Mouse (Mus musculus) forebrain, embryonic 14.5 days (tissue): Measurements from ENCODE around the gene Stk24. TPM values are rescaled to one million over a fixed set of nuclear protein-coding genes. Genes with fewer than 3 reads are reported as not detected.

Source experiments
- ATAC-seq: fragments of 200-750 bp; cut with Nextera tagmentation; 2 replicates; pipeline ENCODE4 v1.8.0; 2017; ENCODE audit warnings: mild to moderate bottlenecking, moderate library complexity
- DNase-seq: peaks from one replicate; pipeline ENCODE4 v3.0.0-alpha.2; 2015; ENCODE audit warnings: low spot score
- H3K27ac ChIP-seq: fragments of 300-500 bp; sonication (generic); 2 replicates; pipeline ENCODE4 v1.5.1; 2014; ENCODE audit warnings: low read depth, mild to moderate bottlenecking, control low read depth, low read length, moderate library complexity
- H3K27me3 ChIP-seq: fragments of 300-500 bp; sonication (generic); replicated peaks from 2 replicates; pipeline ENCODE4 v1.6.1; 2014; ENCODE audit warnings: low read length, control low read depth, mixed read lengths; ENCODE audit not compliant: control insufficient read depth, insufficient read depth
- H3K36me3 ChIP-seq: fragments of 300-500 bp; sonication (generic); 2 replicates; pipeline ENCODE4 v1.6.1; 2014; ENCODE audit warnings: low read length, control low read depth; ENCODE audit not compliant: control insufficient read depth, insufficient read depth
- H3K4me1 ChIP-seq: fragments of 300-500 bp; sonication (generic); 2 replicates; pipeline ENCODE4 v1.6.1; 2014; ENCODE audit warnings: antibody characterized with exemption, low read length, control low read depth; ENCODE audit not compliant: control insufficient read depth, insufficient read depth
- H3K4me2 ChIP-seq: fragments of 300-500 bp; sonication (generic); 2 replicates; pipeline ENCODE4 v1.6.1; 2014; ENCODE audit warnings: mild to moderate bottlenecking, control low read depth, low read length
- H3K4me3 ChIP-seq: fragments of 300-500 bp; sonication (generic); 2 replicates; pipeline ENCODE4 v1.5.1; 2014; ENCODE audit warnings: low read depth, low read length, control low read depth
- H3K9ac ChIP-seq: fragments of 300-500 bp; sonication (generic); 2 replicates; pipeline ENCODE4 v1.6.1; 2014; ENCODE audit warnings: mild to moderate bottlenecking, low read length, control low read depth, moderate library complexity
- H3K9me3 ChIP-seq: fragments of 300-500 bp; sonication (generic); replicated peaks from 2 replicates; pipeline ENCODE4 v1.6.1; 2016; ENCODE audit warnings: low read length, control low read depth, mixed read lengths; ENCODE audit not compliant: control insufficient read depth
- WGBS: fragments of 180-500 bp; shearing (Covaris S2); extraction: QIAGEN DNeasy Blood & Tissue Kit; methylation state at CpG from one replicate; pipeline ENCODE4 v1.1.7; 2014; 5-methylcytosine and 5-hydroxymethylcytosine counted together
- polyA plus RNA-seq: library from polyadenylated mRNA; unstranded; fragments of >200 nt; fragmentation: Nextera tagmentation; extraction: Ambion mirVana; gene quantifications from 2 replicates; pipeline ENCODE4 v1.2.1, GENCODE M21; 2014

The Stk24 gene
- polyA plus RNA-seq, 1 experiment from 2014 or later = 20.8 TPM

GRCm38 (mm10) chr14:121280601-121281335 lies 99.0 kb downstream of the Stk24 start:
- Histone ChIP-seq H3K9ac (no peak overlapping the region), H3K9me3 (no peaks in the 10 kb centered on the region), H3K27me3 (no peaks in the 10 kb centered on the region), H3K4me2 (no peak overlapping the region), H3K4me1 (no peaks in the 10 kb centered on the region), H3K27ac (no peak overlapping the region), H3K36me3 (peaks cover 81% of the 10 kb centered on the region), H3K4me3 (no peak overlapping the region)
- 83% methylated on average over 16 of the region's 16 CpGs for WGBS
- no peak for ATAC-seq
- DNase-seq = peak; percentile 20

DNA sequence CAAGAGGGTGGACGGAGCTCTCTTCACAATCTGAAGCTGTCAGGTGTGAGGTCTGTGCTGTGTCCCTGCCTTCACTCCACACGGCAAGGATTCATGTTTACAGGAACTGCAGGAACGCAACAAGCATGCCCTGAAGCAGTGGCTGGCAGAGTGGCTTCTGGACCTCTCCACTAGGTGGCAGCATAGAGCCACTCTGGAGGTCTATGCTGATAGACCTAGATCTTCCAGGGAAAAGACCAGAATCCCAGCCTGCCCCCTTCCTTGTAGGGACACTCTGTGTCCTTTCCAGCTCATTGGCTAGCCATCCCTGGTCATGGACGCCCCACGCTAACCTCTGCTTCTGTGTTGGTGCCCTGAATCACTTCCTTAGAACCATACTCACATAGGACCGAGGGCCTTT lies 100.7 kb downstream of the Stk24 start:
- ATAC-seq (peak; percentile 76), DNase-seq (peak; percentile 89)
- WGBS = 34% methylated on average over 6 of the region's 6 CpGs
- Histone ChIP-seq H3K9ac (no peak overlapping the region), H3K4me2 (no peak overlapping the region), H3K9me3 (no peaks in the 10 kb centered on the region), H3K27ac (no peak overlapping the region), H3K27me3 (no peaks in the 10 kb centered on the region), H3K4me3 (no peak overlapping the region), H3K4me1 (no peaks in the 10 kb centered on the region), H3K36me3 (peaks cover 84% of the 10 kb centered on the region)

GRCm38 (mm10) chr14:121276016-121276415 lies 103.8 kb downstream of the Stk24 start:
- peaks cover 78% of the 10 kb centered on the region for H3K36me3 ChIP-seq
- H3K27ac ChIP-seq = no peak overlapping the region
- no peak overlapping the region for H3K9ac ChIP-seq
- DNase-seq (no peak), ATAC-seq (no peak)
- no peak overlapping the region for H3K4me3 ChIP-seq
- WGBS = 87% methylated on average over 10 of the region's 10 CpGs
- H3K4me2 ChIP-seq = no peak overlapping the region
- no peaks in the 10 kb centered on the region for H3K9me3 ChIP-seq
- no peaks in the 10 kb centered on the region for H3K27me3 ChIP-seq
- H3K4me1 ChIP-seq = no peaks in the 10 kb centered on the region

GRCm38 (mm10) chr14:121274985-121275384 lies 104.8 kb downstream of the Stk24 start:
- Histone ChIP-seq H3K9ac (no peak overlapping the region), H3K27ac (no peak overlapping the region), H3K4me2 (no peak overlapping the region), H3K36me3 (peaks cover 68% of the 10 kb centered on the region), H3K27me3 (no peaks in the 10 kb centered on the region), H3K4me1 (no peaks in the 10 kb centered on the region), H3K4me3 (no peak overlapping the region), H3K9me3 (no peaks in the 10 kb centered on the region)
- DNase-seq = peak; percentile 11
- ATAC-seq = no peak
- 76% methylated on average over 12 of the region's 12 CpGs for WGBS

GRCm38 (mm10) chr14:121270490-121270889 lies 109.3 kb downstream of the Stk24 start:
- H3K27ac ChIP-seq = no peak overlapping the region
- peaks cover 42% of the 10 kb centered on the region for H3K36me3 ChIP-seq
- no peaks in the 10 kb centered on the region for H3K4me1 ChIP-seq
- no peaks in the 10 kb centered on the region for H3K9me3 ChIP-seq
- H3K4me2 ChIP-seq = no peak overlapping the region
- H3K4me3 ChIP-seq = no peak overlapping the region
- ATAC-seq (no peak), DNase-seq (no peak)
- no peaks in the 10 kb centered on the region for H3K27me3 ChIP-seq
- H3K9ac ChIP-seq = no peak overlapping the region
- WGBS = 83% methylated on average over 6 of the region's 6 CpGs

DNA sequence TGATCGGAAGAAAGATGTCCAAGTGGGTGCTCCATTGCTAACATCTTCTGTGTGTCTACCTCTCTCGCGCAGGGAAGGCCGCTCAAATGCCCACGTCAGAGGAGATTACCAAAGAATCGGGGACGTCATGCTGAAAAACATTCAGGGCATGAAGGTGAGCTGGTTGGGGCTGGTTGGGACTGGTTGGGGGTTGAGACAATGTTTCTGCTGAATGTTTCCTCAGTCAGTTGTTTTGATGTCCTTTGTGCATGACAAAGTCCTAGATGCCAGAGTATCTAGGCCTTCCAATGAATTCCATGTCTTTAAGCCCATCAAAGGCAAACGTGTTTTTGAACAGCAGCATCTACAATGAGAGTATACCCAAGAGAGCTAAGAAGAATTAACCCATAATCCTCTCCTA lies 112.0 kb downstream of the Stk24 start:
- no peaks in the 10 kb centered on the region for H3K4me1 ChIP-seq
- no peaks in the 10 kb centered on the region for H3K27me3 ChIP-seq
- no peak overlapping the region for H3K27ac ChIP-seq
- 83% methylated on average over 8 of the region's 8 CpGs for WGBS
- ATAC-seq (no peak), DNase-seq (no peak)
- H3K4me2 ChIP-seq = no peak overlapping the region
- no peak overlapping the region for H3K4me3 ChIP-seq
- no peaks in the 10 kb centered on the region for H3K9me3 ChIP-seq
- peaks cover 30% of the 10 kb centered on the region for H3K36me3 ChIP-seq
- no peak overlapping the region for H3K9ac ChIP-seq

- H3K27me3 ChIP-seq = no peaks in the 10 kb centered on the region
- no peaks in the 10 kb centered on the region for H3K9me3 ChIP-seq
- H3K4me2 ChIP-seq = no peak overlapping the region
- ATAC-seq = no peak
- H3K4me1 ChIP-seq = no peaks in the 10 kb centered on the region
- no peak overlapping the region for H3K27ac ChIP-seq
- WGBS = 89% methylated on average over 6 of the region's 6 CpGs
- peaks cover 30% of the 10 kb centered on the region for H3K36me3 ChIP-seq
- no peak overlapping the region for H3K9ac ChIP-seq
- no peak overlapping the region for H3K4me3 ChIP-seq
- DNase-seq = no peak
These were observed 115.4 kb downstream of the Stk24 start for GRCm38 (mm10) chr14:121264453-121264852.

DNA sequence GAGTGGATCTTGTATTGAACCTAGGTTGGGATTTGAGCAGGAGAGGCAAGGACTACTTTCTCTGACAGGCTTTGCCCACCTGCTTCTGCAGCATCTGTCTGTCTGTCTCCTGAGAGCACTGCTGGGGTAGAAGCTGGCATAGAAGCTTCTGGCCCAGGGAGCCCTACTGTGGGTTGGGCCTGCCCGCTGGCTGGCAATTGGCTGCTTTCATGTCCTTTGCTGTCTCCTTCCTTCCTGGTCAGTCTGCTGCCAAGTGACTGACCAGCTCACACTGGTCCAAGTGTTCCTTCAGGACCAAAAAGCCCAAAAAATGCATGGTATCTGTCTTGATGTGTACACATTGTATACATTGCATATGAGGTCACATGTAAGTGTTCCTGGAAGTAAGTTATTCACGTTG lies 115.9 kb downstream of the Stk24 start:
- Histone ChIP-seq H3K9me3 (no peaks in the 10 kb centered on the region), H3K27ac (no peak overlapping the region), H3K4me1 (no peaks in the 10 kb centered on the region), H3K4me3 (no peak overlapping the region), H3K4me2 (no peak overlapping the region), H3K27me3 (no peaks in the 10 kb centered on the region), H3K36me3 (peaks cover 30% of the 10 kb centered on the region), H3K9ac (no peak overlapping the region)
- DNase-seq (no peak), ATAC-seq (no peak)
- WGBS = 85% methylated on average over 2 of the region's 2 CpGs

DNA sequence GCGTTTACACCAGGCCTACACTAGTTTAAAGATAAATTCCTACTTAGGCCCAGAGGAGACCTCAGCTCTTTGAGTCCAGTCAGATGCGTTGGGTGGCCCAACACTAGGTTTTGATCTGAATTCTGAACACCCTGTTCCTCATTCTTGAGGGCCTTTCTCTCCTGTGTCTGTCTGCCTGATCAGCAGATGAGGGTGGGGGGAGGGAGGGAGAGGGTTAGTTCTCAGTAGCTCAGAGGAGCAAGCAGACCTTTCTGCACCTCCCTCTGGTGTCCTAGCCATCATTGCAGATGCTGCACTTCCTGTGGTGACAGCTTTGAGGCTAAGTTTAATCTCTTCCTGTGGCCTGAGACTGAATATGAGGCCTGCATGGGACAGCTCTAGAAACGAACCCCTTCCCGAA lies 117.2 kb downstream of the Stk24 start:
- no peaks in the 10 kb centered on the region for H3K9me3 ChIP-seq
- 76% methylated on average over 4 of the region's 4 CpGs for WGBS
- no peak overlapping the region for H3K27ac ChIP-seq
- H3K9ac ChIP-seq = no peak overlapping the region
- no peak overlapping the region for H3K4me3 ChIP-seq
- H3K4me1 ChIP-seq = no peaks in the 10 kb centered on the region
- H3K27me3 ChIP-seq = no peaks in the 10 kb centered on the region
- no peak overlapping the region for H3K4me2 ChIP-seq
- ATAC-seq (no peak), DNase-seq (no peak)
- peaks cover 30% of the 10 kb centered on the region for H3K36me3 ChIP-seq
